In the genomic region with DNA sequence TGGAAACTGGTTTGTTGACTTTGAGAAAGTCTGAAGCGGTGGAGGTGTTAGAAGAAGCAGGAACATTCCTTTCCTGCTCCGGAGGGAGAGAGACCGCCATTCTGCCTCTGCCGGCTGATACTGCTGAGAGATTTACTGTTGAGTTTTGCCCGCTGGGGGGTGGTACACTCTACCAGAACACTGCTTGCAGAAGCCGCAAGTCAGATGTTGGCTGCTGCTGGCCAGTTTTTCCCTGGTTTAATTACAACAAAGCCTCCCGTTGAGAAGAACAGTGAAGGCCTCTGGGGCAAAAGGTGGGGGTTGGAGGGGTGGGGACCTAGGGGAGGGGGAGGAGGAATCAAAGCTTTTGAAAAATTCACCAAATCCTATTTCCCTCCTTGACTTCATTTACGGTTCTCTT, we compare ENCODE assay signal across 8 mouse cellular contexts. TPM values are rescaled to one million over a fixed set of nuclear protein-coding genes. Genes with fewer than 3 reads are reported as not detected.
A peak's percentile ranks its signal among the peaks of the same experiment; 100 is the strongest.
DNase-seq lines count a peak whose midpoint lies in the region; ATAC-seq and TF ChIP-seq lines count a peak whose summit lies in the region.

No protein-coding gene starts in this region.

- peak overlapping the region; percentile 37 for H3K9ac ChIP-seq in hindbrain, postnatal 0 days (replicated peaks; ENCODE audit: low read length)

- ATAC-seq in hindbrain, postnatal 0 days = peak; percentile 75
- ATAC-seq in erythroblast, adult 5-6 weeks (replicated peaks; ENCODE audit: low FRiP score, poor library complexity, severe bottlenecking) = no peak

- peak overlapping the region; percentile 59 for H3K4me3 ChIP-seq in hindbrain, postnatal 0 days (ENCODE audit: low read length)

- WGBS in hindbrain, postnatal 0 days = 2% methylated on average over 8 of the region's 8 CpGs

- H3K9me3 ChIP-seq in hindbrain, postnatal 0 days (ENCODE audit: low read length) = no peaks in the 10 kb centered on the region

- peaks cover 5% of the 10 kb centered on the region; the same call in 1 of the 2 replicates for H3K4me1 ChIP-seq in hindbrain, postnatal 0 days (ENCODE audit: insufficient read depth, low read length)

- 0 out of 2 replicates have a peak overlapping the region, but pooled peaks have one; percentile 29 for H3K27ac ChIP-seq in hindbrain, postnatal 0 days

- H3K36me3 ChIP-seq in hindbrain, postnatal 0 days (ENCODE audit: insufficient read depth, low read length) = no peaks in the 10 kb centered on the region

- peak overlapping the region; percentile 59 for H3K4me2 ChIP-seq in hindbrain, postnatal 0 days (ENCODE audit: low read depth, low read length)

- DNase-seq in adrenal gland, adult 18-20 months (ENCODE audit: low spot score in 2 of 2) = peak; percentile 28 to 41
- DNase-seq in cerebellum, postnatal 36 days = peak; percentile 77 to 78
- peak; percentile 73 to 88 for DNase-seq in frontal cortex, postnatal 36 days (ENCODE audit: low spot score in 2 of 2)
- peak; percentile 93 for DNase-seq in hindbrain, postnatal 0 days (ENCODE audit: low spot score)
- DNase-seq in left cerebral cortex, adult 18-20 months (ENCODE audit: low spot score in 2 of 2) = peak; percentile 76 to 84
- peak; percentile 70 to 77 for DNase-seq in lung, postnatal 4 days
- DNase-seq in right cerebral cortex, postnatal 4 days = peak; percentile 78

- peak; percentile 80 for TF ChIP-seq CTCF in hindbrain, postnatal 0 days (IDR thresholded peaks at IDR 0.05; ENCODE audit: low read depth)

- no peaks in the 10 kb centered on the region for H3K27me3 ChIP-seq in hindbrain, postnatal 0 days (ENCODE audit: insufficient read depth, low read length)

RNA-seq across cellular contexts. Expression of gene Flrt3, which starts 3.0 kb away (rescaled TPM):
- 1 to 10 TPM; 5.2 to 8.7 TPM for total RNA-seq in adrenal gland, adult 18-20 months (2021)
- 22.6 and 32.1 TPM in 2 replicates for total RNA-seq in hindbrain, postnatal 0 days (2014; rRNA removed)
- polyA plus RNA-seq in hindbrain, postnatal 0 days (2015; fragmentation: Nextera tagmentation; extraction: Ambion mirVana) = 21.6 and 21.9 TPM in 2 replicates
- 10 to 100 TPM; 27.6 to 30.8 TPM for total RNA-seq in left cerebral cortex, adult 18-20 months (2021)
- not detected in 2 replicates for total RNA-seq in erythroblast, adult 5-6 weeks (2015; ENCODE audit: low replicate concordance)
- total RNA-seq in erythroblast, adult 5-6 weeks (2017; ENCODE audit: low replicate concordance) = not detected in 2 replicates

Comparison
In these comparisons a context has a peak if more than half of its experiments do, and no peak if none do; other contexts are left out.
1. DNase-seq: peak in every context shown above with its lines; median percentile 93 in hindbrain, postnatal 0 days; 80 in frontal cortex, postnatal 36 days; 80 in left cerebral cortex, adult 18-20 months; 78 in right cerebral cortex, postnatal 4 days; 78 in cerebellum, postnatal 36 days; 74 in lung, postnatal 4 days; 34 in adrenal gland, adult 18-20 months.
2. RNA of gene Flrt3, which starts 3.0 kb away (total RNA-seq): 27.6 to 30.8 TPM in left cerebral cortex, adult 18-20 months, 22.6 to 32.1 TPM in hindbrain, postnatal 0 days and 5.2 to 8.7 TPM in adrenal gland, adult 18-20 months; not detected in erythroblast, adult 5-6 weeks; every median in the first group is over 4 times any median in the second.